Mouse (Mus musculus) testis, postnatal 14 days (tissue): ENCODE results near the gene Laptm4a.

Experiments
- DNase-seq: peaks from one replicate; pipeline ENCODE4 v3.0.0; 2021; ENCODE audit warnings: low spot score

Gene Laptm4a

DNA sequence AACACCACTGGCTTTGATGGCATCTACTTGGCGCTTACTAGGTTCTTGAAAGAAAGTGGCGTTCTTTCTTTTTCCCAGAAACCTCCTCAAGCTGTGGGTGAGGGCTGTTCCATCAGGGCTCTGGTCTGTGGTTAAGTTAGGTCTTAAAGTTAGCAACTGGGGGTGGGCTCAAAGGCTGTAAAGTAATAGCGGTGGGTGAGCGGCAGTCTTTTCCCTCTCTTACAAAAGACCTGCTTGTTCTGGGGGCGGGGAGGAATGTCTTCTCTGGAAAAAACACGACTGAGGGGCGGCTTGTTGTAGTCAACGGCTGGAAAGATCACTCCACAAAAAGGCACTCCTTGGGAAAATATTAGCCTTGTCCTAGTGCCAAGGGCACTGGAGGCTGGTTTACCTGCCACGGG, 32.7 kb downstream of the Laptm4a start:
- no peak for DNase-seq

DNA sequence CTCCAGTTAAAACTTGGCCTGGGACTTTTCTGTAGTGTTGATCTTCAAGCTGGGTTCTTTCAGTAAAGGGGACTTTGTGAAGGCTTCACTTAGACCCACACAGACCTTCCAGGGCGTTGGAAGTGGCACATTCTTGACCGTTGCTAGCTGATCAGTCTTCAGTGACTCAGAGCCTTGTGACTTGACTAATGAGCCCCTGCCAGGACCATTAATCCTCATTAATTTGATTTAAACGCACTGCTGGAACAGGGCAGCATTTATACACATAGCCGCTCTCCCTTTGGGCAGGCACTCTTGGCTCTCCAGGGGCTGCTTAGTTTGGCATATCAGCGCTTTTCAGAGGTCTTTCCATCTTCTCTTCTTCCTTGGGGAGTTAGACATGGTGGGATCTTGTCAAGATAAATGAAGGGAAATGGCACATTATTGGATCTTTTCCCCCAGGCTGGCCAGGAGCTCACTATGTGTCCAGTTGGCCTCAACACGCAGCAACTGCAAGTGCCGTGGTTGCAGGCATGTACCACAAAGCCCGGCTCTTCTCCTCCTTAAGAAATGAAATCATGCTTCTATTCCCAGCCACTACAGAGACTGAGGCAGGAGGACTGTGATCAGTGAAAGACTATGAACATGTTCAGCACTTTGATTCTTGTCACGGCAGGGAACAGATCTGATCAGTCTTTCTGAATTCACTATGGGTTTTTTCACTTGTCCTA, 40.3 kb downstream of the Laptm4a start:
- DNase-seq, result no peak

DNA sequence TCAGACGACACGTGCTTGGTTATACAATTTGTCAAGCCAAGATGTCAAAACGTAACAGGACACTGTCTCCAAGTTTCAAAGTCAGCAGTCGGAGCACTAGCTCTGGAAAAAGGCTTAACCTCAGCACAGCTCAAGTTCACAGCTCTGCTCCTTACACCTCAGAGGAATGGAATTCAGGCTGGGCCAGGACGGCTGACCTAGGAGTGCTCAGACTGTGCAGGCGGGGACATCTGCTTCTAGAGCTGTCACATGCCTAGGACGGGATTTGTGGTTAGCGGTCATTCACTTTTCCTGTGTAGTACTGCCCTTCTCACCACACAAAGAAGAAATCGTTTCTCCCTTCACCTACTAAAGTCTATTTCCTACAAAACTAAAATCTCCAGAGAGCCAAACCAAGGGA, 48.4 kb downstream of the Laptm4a start:
- DNase-seq, result no peak

DNA sequence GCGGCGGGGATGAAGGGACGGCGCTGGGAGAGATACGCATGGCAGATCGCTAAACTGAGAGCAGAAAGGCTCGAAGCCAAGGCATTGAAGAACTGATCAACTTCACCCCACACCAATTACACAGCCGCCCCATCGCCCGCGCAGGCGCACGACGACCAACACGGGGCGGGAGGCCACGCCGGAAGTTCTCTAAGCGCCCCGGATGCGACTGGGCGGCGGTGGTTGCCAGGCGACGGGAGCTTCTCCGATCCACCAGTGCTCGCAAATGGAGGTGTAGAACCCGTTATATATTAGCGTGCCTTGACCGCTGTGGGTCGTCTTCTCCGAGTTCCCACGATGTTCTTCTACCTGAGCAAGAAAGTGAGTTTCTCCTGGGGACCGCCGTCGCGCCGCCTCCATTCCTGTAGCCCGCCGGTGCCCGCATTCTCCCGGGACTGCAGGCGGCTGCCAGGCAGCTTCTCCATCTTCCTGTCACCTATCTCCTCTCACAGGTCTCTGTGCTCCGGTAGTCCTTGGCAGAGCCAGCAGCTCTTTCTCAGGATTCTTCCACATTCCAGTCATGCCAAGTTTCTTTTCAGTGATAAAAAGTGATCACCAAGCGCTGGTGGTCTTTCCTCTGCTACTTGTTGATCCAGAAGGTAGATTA, 52.5 kb downstream of the Laptm4a start, which contains the start of gene Wdr35:
Gene Wdr35 (plus strand): TSS at position 73 of the 646 bp plus-strand sequence.
- peak; percentile 89 for DNase-seq

DNA sequence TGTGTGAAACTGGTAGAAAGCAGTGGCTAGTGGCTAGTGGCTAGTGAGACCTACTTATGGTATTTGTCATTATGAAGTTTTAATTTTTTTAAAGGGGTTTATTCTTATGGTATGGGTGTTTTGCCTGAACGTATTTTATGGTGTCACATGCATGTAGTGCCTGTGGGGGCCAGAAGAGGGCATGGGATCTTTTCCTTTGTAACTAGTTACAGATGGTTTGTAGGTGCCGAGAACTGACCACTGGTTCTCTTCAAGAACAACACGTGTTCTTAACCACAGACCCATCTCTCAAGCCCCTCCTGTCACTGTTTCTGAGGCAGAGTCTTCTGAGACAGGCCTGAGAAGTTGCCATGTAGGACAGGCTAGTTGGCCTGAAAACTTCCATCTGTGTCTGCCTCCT, 53.6 kb downstream of the Laptm4a start:
- DNase-seq, result no peak
